Mouse (Mus musculus) kidney, adult 9 months (tissue): ENCODE measurements around the gene Sgtb.

Experiments used
- DNase-seq: peaks from one replicate; pipeline ENCODE4 v3.0.0; 2022

Sgtb gene

DNA sequence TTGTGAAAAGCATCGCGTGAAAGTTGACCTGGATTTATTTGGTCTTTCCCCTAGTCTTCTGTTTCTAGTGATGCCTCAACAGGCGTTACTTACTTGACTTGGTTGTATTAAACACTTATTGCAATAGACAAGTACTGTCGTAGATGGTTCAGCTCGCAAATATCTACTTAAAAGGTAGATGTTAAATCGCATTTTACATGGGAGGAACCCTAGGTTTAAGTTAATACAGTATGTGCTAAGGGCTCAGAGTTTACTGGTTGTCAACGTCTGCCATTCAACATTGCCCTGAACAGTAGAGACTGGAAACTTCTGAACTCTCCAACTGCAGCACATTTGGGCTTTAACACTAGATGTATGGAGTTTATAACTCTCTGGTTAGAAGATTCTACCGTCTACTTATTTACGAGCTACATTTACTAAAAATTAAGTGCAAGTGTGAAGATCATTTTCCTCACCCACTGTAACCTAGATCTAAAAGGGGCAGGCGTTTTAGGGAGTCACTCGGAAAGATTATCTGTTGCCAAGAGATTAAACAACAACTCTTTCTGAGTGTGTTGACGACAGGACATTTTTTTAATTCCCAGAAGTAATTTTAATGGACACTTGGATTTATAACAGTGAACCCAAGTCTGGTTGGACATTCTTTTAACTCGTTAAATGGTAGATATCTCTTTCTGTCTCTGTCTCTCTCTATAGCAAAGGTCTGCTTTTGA lies 69.8 kb downstream of the Sgtb start:
- DNase-seq, result no peak

DNA sequence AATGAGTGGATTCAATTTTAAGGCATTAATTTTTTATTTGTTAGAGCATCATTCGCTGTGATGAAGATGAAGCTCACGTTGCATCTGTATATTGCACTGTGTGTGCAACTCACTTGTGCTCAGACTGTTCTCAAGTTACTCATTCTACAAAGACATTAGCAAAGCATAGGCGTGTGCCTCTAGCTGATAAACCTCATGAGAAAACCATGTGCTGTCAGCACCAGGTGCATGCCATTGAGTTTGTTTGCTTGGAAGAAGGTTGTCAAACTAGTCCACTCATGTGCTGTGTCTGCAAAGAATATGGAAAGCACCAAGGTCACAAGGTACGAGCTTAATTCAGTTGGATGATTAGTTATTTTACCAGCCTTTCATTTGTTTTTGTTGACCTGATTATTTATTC lies 77.8 kb downstream of the Sgtb start:
- DNase-seq, result no peak
